In genomic region chr10:117145546-117146265, GRCm38 (mm10) we compare ENCODE assay signal across 9 mouse cellular contexts. TPM values are rescaled to one million over a fixed set of nuclear protein-coding genes. Genes with fewer than 3 reads are reported as not detected.
DNase-seq lines count a peak whose midpoint lies in the region; ATAC-seq and TF ChIP-seq lines count a peak whose summit lies in the region.
"Had no signal": no experiment of that assay in that cellular context is flagged by ENCODE, and none has a peak within 500 bp of the region (broad histone marks: within the 10 kb centered on the region; RNA-seq: fewer than 3 reads in every experiment).

No protein-coding gene starts in this region.

- ATAC-seq in liver, embryonic 14.5 days (ENCODE audit: insufficient read depth), result no peak

- no peak for TF ChIP-seq POLR2A in kidney, adult 2 months (IDR thresholded peaks at IDR 0.05; ENCODE audit: low read depth, low read length)

- H3K27me3 ChIP-seq in kidney, adult 2 months (replicated peaks; ENCODE audit: control insufficient read depth, insufficient read depth, low read length), result no peaks in the 10 kb centered on the region
- no peaks in the 10 kb centered on the region for H3K27me3 ChIP-seq in liver, embryonic 14.5 days (ENCODE audit: control insufficient read depth, insufficient read depth, low read length)

- TF ChIP-seq EP300 in liver, embryonic 14.5 days (IDR thresholded peaks at IDR 0.05; ENCODE audit: low read depth), result peak; percentile 48; the same call in 1 of the 2 replicates

- no peaks in the 10 kb centered on the region for H3K9me3 ChIP-seq in liver, embryonic 14.5 days (ENCODE audit: control insufficient read depth, low read length)

- peaks cover 30% of the 10 kb centered on the region for H3K4me1 ChIP-seq in kidney, adult 2 months (ENCODE audit: control insufficient read depth, insufficient read depth, low read length)
- peaks cover 44 to 52% of the 10 kb centered on the region in 2 experiments for H3K4me1 ChIP-seq in liver, embryonic 14.5 days (replicated peaks; ENCODE audit: control insufficient read depth in 2 of 2, insufficient read depth in 2 of 2, low read length in 1 of 2)

- DNase-seq in kidney, adult 2 months, result no peak
- no peak for DNase-seq in kidney, postnatal 4 days
- DNase-seq in ZHBTc4 (ENCODE audit: low read depth, low spot score), result peak; percentile 41
- peak; percentile 39 to 64 (median 61) for DNase-seq in liver, embryonic 14.5 days (ENCODE audit: low read depth in 3 of 3, low spot score in 3 of 3)
- DNase-seq in naive thymus-derived CD4-positive, alpha-beta T cell, adult 2 months (ENCODE audit: low read depth), result peak; percentile 35
- DNase-seq in right cerebral cortex, postnatal 10 days (ENCODE audit: low spot score in 2 of 2), result no peak
- no peak for DNase-seq in yolk sac, embryonic 10.5 days (ENCODE audit: low spot score)
- DNase-seq: gastrocnemius, postnatal 14 days; thymus, adult 2 months had no signal

- no peak for TF ChIP-seq CTCF in kidney, adult 2 months (conservative IDR thresholded peaks at IDR 0.05; ENCODE audit: insufficient read depth, insufficient read length, low read depth, low read length)
- no peak for TF ChIP-seq CTCF in liver, embryonic 14.5 days (IDR thresholded peaks at IDR 0.05; ENCODE audit: low read depth)

- 47% methylated on average over 8 of the region's 8 CpGs for WGBS in kidney, adult 2 months
- 25% methylated on average over 8 of the region's 8 CpGs for WGBS in liver, embryonic 14.5 days (ENCODE audit: insufficient replicate concordance)

- H3K4me3 ChIP-seq in kidney, adult 2 months (ENCODE audit: insufficient read depth, low read depth, low read length), result no peak overlapping the region
- peak overlapping the region; percentile 10 to 97; a peak in 3 of 4 replicates for H3K4me3 ChIP-seq in liver, embryonic 14.5 days (ENCODE audit: insufficient read depth in 1 of 2, low read depth in 2 of 2, low read length in 2 of 2)

- peak overlapping the region; percentile 82 for H3K4me2 ChIP-seq in liver, embryonic 14.5 days (ENCODE audit: low read depth)

- peak overlapping the region; percentile 40 for H3K9ac ChIP-seq in liver, embryonic 14.5 days (replicated peaks)

- H3K27ac ChIP-seq in kidney, adult 2 months (ENCODE audit: insufficient read depth, low read depth, low read length), result peak overlapping the region; percentile 47
- H3K27ac ChIP-seq in liver, embryonic 14.5 days, result peak overlapping the region; percentile 61

- no peaks in the 10 kb centered on the region for H3K36me3 ChIP-seq in kidney, adult 2 months (ENCODE audit: control insufficient read depth, insufficient read depth, low read length)
- no peaks in the 10 kb centered on the region for H3K36me3 ChIP-seq in liver, embryonic 14.5 days (replicated peaks; ENCODE audit: control insufficient read depth, insufficient read depth, low read depth)

RNA-seq across cellular contexts. Expression of gene Frs2, which starts 2.6 kb away (rescaled TPM):
- polyA plus RNA-seq in kidney, adult 2 months (2012; rRNA removed), result 13.0 and 13.2 TPM in 2 replicates
- polyA plus RNA-seq in liver, embryonic 14.5 days (2012; rRNA removed), result 7.9 and 9.2 TPM in 2 replicates
- 8.8 and 11.2 TPM in 2 replicates for polyA plus RNA-seq in liver, embryonic 14.5 days (2014; fragmentation: Nextera tagmentation; extraction: Ambion mirVana)

Comparison
In these comparisons a context has a peak if more than half of its experiments do, and no peak if none do; other contexts are left out.
1. DNase-seq: peak in ZHBTc4 (single experiment), liver, embryonic 14.5 days (3 of 3) and naive thymus-derived CD4-positive, alpha-beta T cell, adult 2 months (single experiment); none in kidney, adult 2 months (single experiment), kidney, postnatal 4 days (0 of 2), right cerebral cortex, postnatal 10 days (0 of 2) and yolk sac, embryonic 10.5 days (single experiment).